Mouse (Mus musculus) sigmoid colon, adult 10 weeks (tissue): ENCODE measurements around the gene Racgap1. TPM values are rescaled to one million over a fixed set of nuclear protein-coding genes. Genes with fewer than 3 reads are reported as not detected.

Source experiments
- polyA plus RNA-seq: library from polyadenylated mRNA; stranded (reverse); fragments of 350-450 nt; fragmentation: Illumina TruSeq; extraction: RNeasy Lipid Tissue Mini Kit (QIAGEN cat#74804); gene quantifications from one replicate; pipeline ENCODE4 v1.2.3, GENCODE M21; 2014; ENCODE audit warnings: low read depth, low replicate concordance

Racgap1 gene
- 11.0 TPM for polyA plus RNA-seq

DNA sequence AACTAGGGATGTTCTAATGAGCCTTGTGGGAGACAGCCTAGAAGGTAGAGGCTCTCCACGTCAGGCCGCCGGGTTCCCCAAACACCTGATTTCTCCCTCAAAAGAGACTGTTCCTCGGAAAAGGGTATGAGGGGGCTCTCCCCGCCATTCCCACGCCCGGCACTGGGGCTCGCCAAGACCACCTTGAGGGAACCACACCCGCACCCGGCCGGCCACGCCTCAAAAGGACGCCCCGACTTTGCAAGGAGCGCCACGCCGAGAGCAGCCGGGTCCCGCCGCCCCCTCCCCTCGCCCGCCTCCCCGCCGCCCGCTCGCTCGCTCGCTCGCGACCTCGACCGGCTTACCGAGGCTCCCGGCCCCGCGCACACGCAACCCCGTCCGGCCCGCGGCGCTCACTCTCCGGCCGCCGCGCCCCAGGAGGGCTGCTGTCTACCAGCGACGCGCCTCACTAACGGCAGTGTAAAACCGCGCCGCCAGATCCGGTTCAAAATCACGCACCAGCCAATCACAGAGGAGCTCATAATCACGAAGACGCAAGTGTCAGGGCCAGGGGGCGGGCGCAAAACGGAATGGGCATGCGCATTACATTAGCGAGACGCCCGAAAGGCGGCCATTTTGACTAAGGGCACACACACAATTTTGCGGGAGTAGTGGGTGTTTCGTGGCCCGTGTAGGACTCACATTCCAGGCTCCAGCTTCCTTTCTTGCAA, at the start of gene Racgap1:
Gene Racgap1, minus strand, starts transcription at position 494 of the 710 bp plus-strand sequence.

DNA sequence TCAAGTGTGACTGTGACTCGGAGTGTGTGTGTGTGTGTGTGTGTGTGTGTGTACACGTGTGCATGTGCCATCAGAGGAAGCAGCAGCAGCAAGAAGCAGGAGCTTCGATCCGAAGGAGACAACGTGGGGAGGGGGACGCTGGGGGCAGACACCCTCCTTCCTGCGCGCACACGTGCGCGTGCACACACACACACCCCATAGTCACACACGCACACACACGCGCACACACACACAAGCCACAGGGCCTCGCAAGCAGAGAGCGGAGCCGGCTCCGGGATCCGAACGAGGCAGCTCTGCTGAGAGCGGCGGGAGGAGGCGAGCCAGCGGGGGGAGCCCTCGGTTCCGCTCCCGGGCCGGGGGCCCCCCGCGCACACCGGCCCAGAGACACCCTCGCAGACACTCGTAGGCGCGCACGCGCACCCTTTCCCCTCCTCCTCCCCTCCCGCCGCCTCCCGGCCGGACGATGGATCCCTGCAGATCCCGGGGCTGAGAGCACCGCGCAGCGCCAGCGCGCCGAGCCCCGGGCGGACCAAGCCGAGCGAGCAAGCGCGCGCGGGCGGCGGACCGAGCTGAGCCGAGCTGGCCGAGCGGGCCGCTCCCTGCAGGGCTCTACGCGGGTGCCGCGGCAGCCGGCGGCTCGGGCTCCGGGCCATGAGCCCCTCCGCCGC, 18.8 kb upstream of the Racgap1 start, which contains the start of gene Asic1:
Gene Asic1, plus strand, starts transcription at position 215 of the 668 bp plus-strand sequence.

DNA sequence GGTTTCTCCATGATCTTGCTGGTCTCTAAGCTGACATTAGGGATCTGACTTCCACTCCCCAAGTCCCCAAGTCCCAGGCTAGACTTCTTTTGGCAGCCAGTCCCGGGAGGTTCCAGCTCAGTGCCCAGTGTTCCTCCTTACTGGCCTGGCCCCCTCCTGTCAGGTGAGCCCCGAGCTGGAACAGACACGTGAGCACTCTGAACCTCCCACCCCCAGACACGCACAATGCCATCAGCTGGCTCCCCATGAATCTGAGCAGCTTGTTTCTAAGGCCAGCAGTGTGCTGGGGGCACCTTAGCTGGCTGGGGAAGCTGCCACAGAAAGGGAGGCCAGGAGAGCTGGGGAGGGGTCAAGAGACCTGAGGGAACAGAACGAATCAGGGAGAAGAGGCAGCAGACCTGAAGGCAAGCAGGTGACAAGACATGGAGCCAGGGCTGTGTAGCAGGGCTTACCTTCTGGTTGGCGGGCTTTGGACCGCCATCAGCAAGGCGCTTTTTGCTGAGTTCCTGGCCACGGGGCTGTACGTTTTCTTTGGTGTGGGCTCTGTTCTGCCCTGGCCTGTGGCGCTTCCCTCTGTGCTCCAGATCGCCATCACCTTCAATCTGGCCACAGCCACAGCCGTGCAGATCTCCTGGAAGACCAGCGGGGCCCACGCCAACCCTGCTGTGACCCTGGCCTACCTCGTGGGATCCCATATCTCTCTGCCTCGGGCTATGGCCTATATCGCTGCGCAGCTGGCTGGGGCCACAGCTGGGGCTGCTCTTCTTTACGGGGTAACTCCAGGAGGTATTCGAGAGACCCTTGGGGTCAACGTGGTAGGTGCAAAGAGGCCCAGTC, 50.3 kb downstream of the Racgap1 start, which contains the start of gene Aqp6:
Gene Aqp6, plus strand, starts transcription at position 415 of the 837 bp plus-strand sequence.

DNA sequence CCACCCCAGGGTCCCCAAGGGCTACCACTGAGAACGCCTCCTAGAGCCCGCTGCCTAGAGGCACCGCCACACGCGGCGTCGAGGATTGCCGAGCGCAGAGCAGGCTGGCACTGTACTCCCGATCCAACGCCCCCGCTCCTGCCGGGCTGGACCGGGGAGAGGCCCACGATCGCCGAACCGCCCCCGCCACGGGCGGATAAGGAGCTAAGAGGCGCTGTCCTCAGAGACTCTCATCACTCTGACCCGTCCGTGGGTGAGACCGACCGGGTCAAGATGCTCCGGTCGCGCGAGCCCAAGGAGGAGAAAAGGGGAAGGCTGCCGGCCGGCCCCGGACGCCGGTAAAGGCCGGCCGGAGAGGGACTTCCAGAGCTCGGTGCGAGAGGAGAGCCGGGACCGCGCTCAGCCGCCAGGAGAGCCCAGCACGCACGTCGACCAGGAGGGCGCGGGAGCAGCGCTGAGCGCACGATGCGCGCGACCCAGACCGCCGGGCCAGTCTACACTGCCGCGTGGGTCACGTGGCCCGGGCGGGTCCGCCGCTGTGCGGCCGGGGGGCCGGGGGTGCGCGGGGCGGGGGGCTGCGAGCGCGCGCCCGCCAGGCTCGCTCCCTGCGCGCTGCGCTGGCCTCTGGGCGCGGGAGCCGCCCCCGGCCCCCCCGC, 60.9 kb downstream of the Racgap1 start, which contains the start of gene Aqp5:
Gene Aqp5, plus strand, starts transcription at position 354 of the 656 bp plus-strand sequence.

DNA sequence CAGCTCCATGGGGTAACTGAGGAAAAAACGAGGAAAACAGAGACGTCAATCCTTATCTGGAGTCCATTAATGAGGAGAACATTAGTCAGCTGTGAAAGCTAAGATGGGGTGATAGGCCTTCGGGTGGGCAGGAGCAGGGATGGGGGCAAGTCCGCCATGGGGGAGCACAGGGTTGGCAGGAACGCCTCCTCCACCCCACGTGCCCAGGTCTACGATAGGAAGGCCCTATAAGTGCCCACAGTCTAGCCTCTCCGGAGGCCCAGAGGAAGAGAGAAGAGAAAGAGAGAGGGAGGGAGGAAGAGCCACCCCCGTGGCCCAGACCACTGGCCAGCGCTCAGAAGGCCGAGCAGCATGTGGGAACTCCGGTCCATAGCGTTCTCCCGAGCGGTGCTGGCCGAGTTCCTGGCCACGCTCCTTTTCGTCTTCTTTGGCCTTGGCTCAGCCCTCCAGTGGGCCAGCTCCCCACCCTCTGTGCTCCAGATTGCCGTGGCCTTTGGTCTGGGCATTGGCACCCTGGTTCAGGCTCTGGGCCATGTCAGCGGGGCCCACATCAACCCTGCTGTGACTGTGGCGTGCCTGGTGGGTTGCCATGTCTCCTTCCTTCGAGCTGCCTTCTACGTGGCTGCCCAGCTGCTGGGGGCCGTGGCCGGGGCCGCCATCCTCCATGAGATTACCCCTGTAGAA, 72.5 kb downstream of the Racgap1 start, which contains the start of gene Aqp2:
Gene Aqp2, plus strand, starts transcription at position 254 of the 684 bp plus-strand sequence.

Other genes with a start within 250 kb of the Racgap1 start
- not detected for gene Nckap5l, start 193.9 kb downstream of the Racgap1 start, polyA plus RNA-seq
- gene Bcdin3d, start 176.9 kb downstream of the Racgap1 start, polyA plus RNA-seq, result 2.3 TPM
- 0.28 TPM for gene Faim2, start 123.5 kb downstream of the Racgap1 start, polyA plus RNA-seq
- not detected for gene Aqp2, start 72.6 kb downstream of the Racgap1 start, polyA plus RNA-seq
- not detected for gene Aqp5, start 60.9 kb downstream of the Racgap1 start, polyA plus RNA-seq
- not detected for gene Aqp6, start 50.3 kb downstream of the Racgap1 start, polyA plus RNA-seq
- gene Asic1, start 18.7 kb upstream of the Racgap1 start, polyA plus RNA-seq, result not detected
- gene Smarcd1, start 50.5 kb upstream of the Racgap1 start, polyA plus RNA-seq, result 6.2 TPM
- not detected for gene Gm17349, start 53.8 kb upstream of the Racgap1 start, polyA plus RNA-seq
- gene Gpd1, start 65.9 kb upstream of the Racgap1 start, polyA plus RNA-seq, result 0.66 TPM
- 31.6 TPM for gene Cox14, start 74.0 kb upstream of the Racgap1 start, polyA plus RNA-seq
- gene Cers5, start 121.2 kb upstream of the Racgap1 start, polyA plus RNA-seq, result 62.7 TPM
- 205 TPM for gene Lima1, start 223.8 kb upstream of the Racgap1 start, polyA plus RNA-seq